Mouse (Mus musculus) yolk sac, embryonic 10.5 days (tissue): ENCODE data around the gene Wdr5.
"Not testable (repeated sequence)": the region's sequence is repeated elsewhere in the genome, so short reads cannot be mapped to it uniquely, and the experiment has no call there.

Experiments
- DNase-seq: peaks from one replicate; pipeline ENCODE4 v3.0.0-alpha.2; 2017; ENCODE audit warnings: low spot score

Wdr5 gene

DNA sequence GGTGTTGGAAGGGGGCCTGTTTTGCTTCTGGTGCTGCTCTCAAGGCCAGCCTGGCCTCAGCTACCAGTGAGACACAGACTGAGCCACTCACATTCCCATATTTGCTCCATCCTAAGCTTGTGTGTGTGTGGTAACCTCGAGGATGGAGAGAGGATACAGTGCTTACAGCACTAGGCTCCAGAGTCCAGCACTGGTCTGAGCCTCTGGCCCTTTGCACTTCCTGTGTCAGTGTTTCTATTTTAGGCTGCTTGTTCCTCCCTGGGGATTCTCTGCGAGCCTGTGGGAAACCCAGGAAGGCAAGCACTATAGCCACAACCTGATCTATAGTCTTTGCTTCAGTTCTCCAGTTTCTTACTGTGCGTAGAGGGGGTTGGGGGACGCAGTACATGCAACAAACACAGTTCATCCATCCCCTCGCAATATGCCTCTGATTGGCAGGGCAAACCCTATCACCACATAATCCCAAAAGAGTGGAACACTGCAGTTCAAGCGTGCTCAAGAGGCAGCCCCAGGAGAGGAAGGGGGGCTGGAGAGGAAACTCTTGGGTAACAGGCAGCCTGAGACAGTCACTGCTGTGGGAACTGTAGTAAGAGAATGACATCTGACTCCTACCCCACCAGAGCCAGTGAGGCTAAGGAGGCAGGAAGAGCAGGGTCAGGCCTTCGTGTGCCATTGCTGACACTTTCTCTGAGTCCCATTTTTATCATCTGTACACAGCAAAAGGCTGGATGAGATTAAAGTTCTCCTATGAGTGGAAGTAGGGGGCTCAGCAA is 10.7 kb upstream of the Wdr5 start:
- peak; percentile 33 for DNase-seq

DNA sequence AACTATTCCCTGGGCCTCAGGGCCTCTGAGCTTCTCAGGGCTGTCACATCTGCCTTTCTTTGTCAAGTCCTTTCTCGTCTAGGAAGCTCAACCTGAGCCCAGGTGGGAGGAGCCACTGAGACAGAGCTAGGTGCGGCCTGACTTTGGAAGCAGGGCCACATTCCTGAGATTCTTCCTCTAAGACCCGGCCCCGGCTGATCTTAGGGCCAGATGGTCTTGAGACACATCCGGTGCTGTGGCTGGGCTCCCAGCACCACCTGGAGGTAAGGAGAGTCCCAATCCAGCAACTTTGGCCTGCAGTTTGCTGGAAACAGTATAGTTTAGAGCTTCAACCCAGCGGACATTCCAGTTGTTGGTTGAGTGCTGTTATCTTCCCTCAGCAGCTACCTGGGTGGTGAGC is 9.4 kb upstream of the Wdr5 start:
- DNase-seq: peak; percentile 90

DNA sequence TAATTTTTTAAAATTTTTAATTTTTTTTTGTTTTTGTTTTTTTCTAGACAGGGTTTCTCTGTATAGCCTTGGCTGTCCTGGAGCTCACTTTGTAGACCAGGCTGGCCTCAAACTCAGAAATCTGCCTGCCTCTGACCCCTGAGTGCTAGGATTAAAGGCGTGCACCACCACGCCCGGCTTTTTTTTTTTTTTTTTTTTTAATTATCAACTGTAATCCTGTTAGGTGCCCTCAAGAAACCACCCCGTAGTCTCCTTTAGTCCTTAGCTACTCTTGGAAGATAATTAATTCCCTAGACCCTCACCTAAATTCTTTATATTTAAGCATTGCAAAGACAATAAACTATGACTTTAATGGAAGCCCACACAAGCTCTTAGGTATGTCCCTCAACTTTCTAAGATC is 8.3 kb upstream of the Wdr5 start:
- DNase-seq: not testable (repeated sequence)

DNA sequence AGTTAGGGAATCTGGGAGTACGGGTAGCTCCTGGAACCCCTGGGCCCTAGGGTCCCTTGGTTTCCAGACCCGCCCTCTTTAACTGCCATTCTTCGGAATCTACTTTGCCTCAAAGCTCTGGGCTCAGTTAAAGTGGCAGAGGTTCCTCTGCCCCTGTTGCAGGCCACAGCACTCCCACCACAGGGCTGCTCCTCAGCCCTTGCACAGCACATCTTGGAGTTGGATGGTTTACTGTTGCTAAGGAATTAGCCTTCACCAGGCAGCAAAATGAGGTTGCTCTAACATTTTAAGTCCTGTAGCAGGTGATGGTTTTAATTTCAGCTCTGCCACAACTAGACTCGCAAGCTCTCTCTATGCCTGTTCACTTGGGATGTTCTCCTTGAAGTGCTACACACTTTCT is 7.4 kb upstream of the Wdr5 start, which contains the start of gene Brd3:
TSS of gene Brd3 (minus strand) at position 101 of the 400 bp plus-strand sequence.
- no peak for DNase-seq

DNA sequence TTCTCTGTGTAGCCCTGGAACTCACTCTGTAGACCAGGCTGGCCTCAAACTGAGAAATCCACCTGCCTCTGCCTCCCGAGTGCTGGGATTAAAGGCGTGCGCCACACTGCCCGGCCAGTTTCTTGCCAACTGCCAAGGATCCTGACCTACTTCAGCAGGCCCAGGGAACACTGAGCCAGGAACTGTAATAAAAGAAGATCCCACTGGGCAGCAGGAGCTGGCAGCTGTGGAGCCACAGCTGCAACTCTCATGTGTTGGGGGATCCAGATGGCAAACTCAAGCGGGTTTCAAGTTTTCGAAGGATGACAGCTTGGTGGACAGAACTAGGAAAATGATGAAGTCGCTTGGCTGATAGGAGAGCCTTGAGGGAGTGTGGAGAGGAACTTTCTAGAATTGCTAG is 4.3 kb upstream of the Wdr5 start:
- no peak for DNase-seq

DNA sequence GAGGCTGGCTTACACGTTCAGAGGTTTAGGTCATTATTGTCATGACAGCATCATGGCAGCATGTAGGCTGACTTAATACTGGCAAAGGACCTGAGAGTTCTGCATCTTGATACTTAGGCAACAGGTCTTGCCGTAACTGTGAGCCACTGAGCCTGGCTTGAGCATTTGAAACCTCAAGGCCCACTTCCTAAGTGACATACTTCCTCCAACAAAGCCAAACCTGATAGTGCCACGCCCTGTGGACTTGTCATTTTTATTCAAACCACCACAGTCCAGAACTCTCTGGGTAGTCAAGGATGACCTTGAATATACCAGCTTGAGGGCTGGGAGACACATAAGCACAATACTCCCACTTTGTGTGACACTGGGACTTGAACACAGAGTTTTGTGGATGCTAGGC is 2.0 kb upstream of the Wdr5 start:
- DNase-seq: no peak

DNA sequence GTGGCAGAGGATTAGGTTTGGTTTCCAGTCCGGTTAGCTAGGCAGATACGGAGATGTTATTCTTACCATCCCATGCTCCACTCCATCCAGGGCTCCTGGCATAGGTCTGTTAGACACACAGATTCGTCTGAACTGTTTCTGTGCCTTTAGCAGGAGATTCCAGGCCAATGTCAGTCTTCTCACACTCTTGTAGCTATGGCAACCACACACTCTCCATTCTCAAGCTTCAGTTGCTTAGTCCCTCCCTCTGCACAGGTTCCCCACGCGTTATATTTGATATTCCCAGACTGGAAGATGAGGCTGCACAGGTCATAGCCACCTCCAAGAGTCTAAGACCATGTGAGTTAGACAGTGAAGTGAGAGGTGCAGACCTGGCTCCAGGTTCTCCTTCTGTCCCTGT is 1.1 kb upstream of the Wdr5 start:
- DNase-seq: no peak

DNA sequence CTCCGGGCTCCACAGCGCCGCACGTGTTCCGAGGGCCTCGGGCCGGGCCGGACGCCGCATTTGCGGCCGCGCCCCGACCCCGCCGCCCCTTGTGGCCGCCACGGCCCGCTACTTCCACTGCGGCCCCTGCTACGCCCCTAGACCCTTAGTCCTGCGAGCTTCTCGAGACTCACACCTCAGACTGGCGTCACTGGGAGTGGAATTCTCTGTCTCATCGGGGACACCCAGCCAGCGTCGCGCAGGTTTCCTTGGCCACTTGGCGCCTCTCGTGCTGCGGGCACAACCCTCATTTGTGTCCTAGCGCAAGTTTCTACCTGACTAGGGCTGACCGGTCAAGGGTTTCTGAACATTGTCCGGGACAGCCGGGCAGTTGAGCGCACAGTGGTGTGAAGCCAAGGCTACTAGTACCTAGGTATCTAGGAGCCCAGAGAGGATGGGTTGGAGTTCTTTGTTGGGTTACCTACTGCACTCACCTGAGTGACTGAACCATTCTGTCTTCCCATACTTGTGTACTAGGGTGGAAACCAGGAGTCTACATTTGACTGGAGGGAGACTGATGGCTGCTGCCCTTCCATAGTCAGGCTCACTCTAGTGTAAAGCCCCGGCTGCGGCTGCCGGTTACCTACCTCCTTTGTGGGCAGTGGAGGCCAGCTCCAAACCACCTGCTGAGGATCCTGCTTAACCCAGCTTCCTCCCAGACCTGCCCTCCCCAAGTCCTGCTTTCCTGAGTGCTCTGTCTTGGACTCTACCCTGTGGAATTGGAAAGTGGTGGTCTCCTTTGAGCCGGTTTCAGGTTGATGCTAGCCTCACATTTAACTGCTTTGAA is 597 bp downstream of the Wdr5 start:
- DNase-seq: peak; percentile 4

DNA sequence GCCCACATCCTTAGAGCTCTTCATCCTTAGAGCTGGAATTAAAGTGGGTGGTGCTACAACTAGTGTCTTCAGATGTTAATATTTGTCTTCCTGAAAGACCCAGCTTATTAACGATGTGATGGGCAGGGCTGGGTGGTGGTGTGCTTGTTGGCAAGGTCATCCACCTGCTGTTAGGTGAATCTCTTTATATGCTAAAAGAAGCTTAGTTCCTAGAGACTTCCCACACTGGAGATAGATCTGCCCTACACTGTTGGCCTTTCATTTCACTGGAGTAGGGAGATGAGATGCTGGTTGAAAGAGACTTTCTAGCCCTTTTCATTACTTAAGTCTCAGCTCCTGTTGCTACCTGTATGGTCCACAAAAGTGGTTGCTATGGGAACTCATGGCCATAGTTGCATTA is 1.3 kb downstream of the Wdr5 start:
- DNase-seq: no peak

DNA sequence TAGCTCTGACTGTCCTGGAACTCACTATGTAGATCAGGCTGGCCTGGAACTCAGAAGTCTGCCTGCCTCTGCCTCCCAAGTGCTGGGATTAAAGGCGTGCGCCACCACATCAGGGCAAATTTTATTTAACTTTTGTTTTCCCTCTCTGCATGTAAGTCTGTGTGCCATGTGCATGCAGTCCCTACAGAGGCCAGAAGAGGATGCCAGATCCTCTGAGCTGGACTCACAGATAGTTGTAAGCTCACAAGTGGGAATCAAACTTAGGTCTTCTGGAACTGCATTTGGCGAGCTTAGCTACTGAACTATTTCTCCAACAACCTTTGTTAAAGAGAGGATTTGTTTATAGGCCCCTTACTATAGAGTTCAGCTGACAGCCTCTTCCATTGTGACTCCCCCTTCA is 3.3 kb downstream of the Wdr5 start:
- no peak for DNase-seq

DNA sequence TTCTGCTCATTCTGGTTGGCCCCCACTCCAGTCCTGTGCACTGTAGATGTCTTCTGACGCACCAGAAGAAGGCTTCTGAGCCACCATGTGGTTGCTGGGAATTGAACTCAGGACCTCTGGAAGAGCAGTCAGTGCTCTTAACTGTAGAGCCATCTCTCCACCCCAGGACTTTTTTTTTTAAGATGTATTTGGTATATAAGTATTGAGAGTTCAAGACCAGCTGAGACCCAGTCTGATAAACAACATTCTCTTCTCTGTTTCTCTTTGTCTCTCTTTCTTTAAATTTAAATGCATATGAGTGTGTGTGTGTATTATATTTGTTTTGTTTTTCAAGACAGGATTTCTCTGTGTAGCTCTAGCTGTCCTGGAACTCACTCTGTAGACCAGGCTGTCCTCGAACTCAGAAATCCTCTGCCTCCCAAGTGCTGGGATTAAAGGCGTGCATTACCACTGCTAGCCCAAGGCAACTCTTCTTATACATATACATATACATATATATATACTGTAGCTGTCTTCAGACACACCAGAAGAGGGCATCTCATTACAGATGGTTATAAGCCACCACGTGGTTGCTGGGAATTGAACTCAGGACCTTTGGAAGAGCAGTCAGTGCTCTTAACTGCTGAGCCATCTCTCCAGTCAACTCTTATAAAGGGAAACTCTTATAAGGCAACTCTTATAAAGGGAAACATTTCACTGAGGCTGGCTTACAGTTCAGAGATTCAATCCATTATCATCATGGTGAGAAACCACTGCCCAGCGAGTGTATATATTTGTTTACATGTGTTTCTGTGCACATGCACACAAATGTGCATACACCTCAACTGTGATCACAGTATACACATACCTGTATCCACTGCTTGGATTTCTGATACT is 23.7 kb downstream of the Wdr5 start:
- DNase-seq: not testable (repeated sequence)

DNA sequence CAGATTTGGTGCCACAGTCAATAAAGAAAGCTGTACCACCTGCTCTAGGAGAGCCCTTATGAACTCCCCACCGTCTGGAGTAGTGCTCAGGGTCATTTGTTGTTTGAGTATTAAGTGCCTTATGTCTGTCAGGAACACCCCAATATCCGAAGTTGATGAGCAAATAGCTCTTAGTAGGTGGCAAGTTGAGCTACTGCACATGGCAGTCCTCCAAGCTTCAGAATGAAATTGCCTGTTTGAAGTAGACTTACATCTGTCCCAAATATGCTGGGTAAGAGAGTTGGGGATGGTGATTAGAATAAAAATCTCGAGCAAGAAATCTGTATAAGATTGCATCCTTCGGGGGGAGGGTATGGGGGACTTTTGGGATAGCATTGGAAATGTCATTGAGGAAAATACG is 24.4 kb downstream of the Wdr5 start:
- DNase-seq: peak; percentile 32

DNA sequence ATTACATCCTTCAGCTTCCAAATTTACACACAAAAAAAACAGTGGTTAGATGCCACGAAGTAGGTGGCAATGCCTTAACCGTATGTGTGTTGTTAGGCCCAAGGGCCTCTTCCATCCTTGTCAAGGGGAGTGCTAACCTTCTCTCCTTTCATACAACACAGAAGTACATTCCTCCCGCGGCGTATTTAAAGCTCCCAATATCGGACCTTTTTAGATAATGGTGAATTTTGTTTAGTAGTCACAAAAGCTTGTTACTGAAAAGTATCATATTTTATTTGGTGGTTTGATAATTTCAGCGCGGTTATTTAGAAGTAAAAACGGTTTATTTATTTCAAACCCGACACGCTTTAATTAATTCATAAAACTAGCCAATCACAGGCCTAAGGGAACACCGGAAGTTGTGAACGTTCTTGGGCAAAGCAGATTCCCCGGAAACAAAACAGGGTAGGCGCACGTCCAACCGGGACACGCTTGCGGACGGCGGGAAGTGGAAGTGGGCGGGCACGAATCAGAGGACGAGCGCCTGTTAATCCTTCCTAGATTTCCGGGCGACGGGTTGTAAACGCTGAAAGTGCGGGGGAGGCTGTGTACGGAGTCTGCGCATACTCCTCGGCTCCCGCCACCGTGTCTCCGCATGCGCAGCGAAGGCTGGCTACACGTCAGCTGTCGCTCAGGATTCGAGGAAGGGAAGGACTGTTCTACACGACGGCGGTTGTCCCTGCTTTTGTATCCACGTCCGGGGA is 25.0 kb downstream of the Wdr5 start:
- peak; percentile 98 for DNase-seq

DNA sequence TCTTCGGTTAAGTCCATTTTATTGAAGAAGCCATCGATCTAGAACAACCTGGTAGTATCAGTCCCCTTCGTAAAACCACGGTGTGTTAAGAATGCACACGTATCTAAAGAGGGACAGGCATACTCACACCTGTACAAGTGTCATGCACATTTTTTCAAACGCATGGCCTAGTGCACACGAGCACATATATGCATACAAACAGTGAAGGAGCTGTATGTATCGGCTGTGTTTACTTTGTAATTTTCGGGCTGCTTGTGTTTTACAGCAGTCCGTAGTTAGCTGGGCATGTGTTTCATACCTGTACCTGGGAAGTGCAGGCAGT is 25.5 kb downstream of the Wdr5 start:
- no peak for DNase-seq

DNA sequence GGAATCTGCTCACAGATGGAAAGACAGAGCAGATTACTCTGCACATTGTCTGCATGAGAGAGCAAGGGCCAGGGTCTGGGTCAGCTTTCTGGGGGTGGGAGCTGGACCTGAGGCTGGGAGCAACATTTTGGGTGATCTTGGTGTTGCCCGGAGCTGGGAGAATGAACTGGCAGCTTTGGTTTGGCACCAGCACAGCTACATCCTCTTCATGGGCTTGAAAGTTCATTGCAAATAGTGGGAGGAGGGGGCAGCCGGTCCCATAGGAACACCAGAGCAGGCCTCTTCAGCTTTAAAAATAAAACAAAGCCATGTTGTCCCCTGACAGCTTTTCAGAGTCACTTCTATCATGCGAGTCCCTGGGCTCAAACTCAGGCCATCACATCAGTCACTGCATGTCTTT is 26.3 kb downstream of the Wdr5 start:
- DNase-seq: no peak

DNA sequence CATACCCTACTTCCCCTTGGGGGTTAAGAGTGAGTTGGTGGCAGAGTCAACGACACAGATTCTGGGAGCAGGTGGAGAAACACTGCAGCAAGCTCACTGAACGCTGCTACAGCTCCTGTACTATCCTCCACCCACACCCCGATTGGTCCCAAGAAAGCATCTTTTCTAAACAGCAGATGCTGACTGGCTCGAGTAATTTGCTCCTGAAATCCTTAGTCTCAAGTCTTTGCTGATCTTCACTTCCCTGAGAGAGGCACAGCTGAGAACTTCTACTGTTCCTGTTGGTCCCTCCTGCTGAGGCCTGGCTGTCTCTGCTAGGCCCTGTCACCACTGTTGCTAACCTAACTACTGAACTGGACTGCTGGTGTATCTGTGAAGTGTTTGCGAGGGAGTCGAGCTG is 29.7 kb downstream of the Wdr5 start:
- no peak for DNase-seq

DNA sequence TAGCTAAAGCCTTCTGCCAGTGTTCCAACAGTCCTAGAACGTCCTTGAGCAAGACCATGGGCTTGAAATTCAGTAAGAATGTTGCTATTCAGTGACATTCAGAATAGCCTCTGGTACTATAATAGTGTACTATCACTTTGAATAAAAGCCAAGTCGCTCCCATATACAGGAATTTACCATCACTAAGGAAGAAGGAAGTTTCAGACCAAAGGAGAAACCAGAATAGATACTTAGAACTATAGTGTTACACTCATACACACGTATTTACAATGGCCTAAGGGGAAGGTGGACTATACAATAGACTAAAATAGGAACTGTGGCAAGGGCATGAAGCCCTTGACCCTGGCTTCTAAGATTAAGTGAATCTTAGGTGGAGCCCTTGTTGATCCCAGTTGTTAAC is 30.6 kb downstream of the Wdr5 start:
- DNase-seq: not testable (repeated sequence)

DNA sequence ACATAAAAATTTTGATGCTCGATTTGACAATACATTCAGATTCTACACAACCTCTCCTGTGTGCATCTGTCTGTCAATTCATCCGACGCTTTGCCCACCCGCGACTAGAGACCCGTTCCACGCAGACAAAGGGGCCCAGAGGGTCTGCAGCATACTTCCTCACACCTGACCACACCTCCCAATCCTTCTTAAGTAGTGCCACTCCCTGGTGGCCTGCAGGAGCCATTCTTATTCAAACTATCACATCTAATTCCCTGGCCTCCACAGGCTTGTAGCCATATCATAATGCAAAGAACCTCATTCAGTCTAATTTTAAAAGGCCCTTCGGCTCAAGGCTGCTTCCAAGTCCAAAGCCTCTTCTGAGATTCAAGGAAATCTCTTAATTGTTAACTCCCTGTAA is 31.1 kb downstream of the Wdr5 start:
- DNase-seq: not testable (repeated sequence)

DNA sequence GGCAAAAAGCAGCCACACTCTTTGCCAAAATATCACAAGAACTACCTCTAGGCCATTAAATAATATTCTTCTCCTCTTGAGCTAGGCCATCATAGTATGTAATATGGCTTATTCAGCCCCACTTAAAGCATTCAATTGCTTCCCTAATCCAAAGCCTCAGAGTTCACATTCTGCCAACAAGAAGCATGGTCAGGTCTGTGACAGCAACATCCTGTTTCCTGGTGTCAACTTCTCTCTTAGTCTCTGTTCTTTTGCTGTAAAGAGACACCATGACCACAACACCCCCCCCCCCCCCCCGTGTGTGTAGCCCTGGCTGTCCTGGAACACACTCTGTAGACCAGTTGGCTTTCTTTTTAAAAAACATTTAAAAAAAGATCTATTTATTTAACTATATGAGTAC is 32.4 kb downstream of the Wdr5 start:
- no peak for DNase-seq

DNA sequence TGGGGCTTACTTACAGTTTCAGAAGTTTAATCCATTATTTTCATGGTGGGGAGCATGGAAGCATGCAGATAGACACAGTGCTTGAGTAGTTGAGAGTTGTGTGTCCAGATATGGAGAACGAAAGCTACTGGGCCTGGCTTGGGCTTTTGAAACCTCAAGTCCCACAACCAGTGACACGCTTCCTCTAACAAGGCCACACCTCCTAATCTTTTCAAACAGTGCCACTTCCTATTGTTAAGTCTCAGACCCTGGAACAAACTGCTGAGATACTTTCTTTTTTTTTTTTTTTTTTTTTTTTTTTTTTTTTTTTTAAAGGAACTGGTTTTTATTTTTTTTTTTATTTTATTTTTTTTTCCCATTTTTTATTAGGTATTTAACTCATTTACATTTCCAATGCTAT is 33.0 kb downstream of the Wdr5 start:
- no peak for DNase-seq

DNA sequence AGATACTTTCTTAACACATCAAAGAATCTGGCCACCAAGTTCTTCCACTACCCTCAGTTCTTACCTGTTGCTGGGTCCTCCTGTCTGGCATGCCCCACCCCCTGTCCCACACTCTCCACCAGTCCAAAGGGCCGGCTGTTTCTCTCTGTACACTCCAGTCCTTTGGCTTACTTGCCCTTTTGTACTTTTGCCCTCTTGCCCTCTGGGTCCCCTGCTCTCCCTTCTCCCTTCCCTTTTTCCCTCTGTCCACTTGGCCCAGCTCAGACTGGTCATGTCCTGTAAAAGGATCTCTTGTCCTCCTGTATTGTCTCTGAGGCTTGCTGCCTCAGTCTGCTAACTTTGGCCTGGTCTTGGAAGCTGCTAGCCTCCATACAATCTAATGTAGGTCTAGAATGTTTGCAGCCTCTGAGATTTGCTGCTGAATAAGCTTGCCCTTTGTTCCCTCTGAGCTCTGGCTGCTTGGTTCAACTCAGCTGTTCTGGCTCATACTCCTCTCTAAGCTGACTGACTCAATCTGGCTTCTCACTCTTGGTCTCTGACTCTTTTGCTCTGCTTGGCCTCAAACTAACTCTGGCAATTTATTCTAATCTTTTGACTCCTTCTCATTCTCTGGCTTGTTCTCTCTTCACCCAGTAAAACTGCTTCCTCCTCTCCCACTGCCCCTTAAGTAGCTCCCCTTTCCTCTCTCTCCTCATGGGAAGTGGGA is 33.9 kb downstream of the Wdr5 start:
- peak; percentile 44 for DNase-seq
